Mouse (Mus musculus) limb, embryonic 15.5 days (tissue): ENCODE measurements around the gene Gm428. TPM values are rescaled to one million over a fixed set of nuclear protein-coding genes. Genes with fewer than 3 reads are reported as not detected.
"Not testable (repeated sequence)": the region's sequence is repeated elsewhere in the genome, so short reads cannot be mapped to it uniquely, and the experiment has no call there.

Source experiments
- ATAC-seq: fragments of 200-750 bp; cut with Nextera tagmentation; 2 replicates; pipeline ENCODE4 v1.8.0; 2017; ENCODE audit warnings: low read depth, moderate TSS enrichment; ENCODE audit not compliant: insufficient number of reproducible peaks, low FRiP score, low TSS enrichment
- H3K27ac ChIP-seq: fragments of 300-500 bp; sonication (generic); 2 replicates; pipeline ENCODE4 v1.5.1; 2015; ENCODE audit warnings: moderate library complexity, mild to moderate bottlenecking, inconsistent platforms
- H3K27me3 ChIP-seq: fragments of 300-500 bp; sonication (generic); 2 replicates; pipeline ENCODE4 v1.6.1; 2015; ENCODE audit warnings: inconsistent platforms
- H3K36me3 ChIP-seq: fragments of 300-500 bp; sonication (generic); 2 replicates; pipeline ENCODE4 v1.6.1; 2015; ENCODE audit warnings: inconsistent platforms
- H3K4me1 ChIP-seq: fragments of 300-500 bp; sonication (generic); 2 replicates; pipeline ENCODE4 v1.6.1; 2015; ENCODE audit warnings: inconsistent platforms
- H3K4me2 ChIP-seq: fragments of 300-500 bp; sonication (generic); 2 replicates; pipeline ENCODE4 v1.6.1; 2015; ENCODE audit warnings: mild to moderate bottlenecking, inconsistent platforms
- H3K4me3 ChIP-seq: fragments of 300-500 bp; sonication (generic); 2 replicates; pipeline ENCODE4 v1.5.1; 2015; ENCODE audit warnings: mild to moderate bottlenecking, inconsistent platforms
- H3K9ac ChIP-seq: fragments of 300-500 bp; sonication (generic); 2 replicates; pipeline ENCODE4 v1.6.1; 2015; ENCODE audit warnings: inconsistent platforms
- H3K9me3 ChIP-seq: fragments of 300-500 bp; sonication (generic); 2 replicates; pipeline ENCODE4 v1.6.1; 2016; ENCODE audit warnings: inconsistent platforms
- WGBS: fragments of 180-500 bp; shearing (Covaris S2); methylation state at CpG from one replicate; pipeline ENCODE4 v1.1.7; 2015; 5-methylcytosine and 5-hydroxymethylcytosine counted together
- polyA plus RNA-seq: library from polyadenylated mRNA; unstranded; fragments of >200 nt; fragmentation: Nextera tagmentation; extraction: Ambion mirVana; gene quantifications from 2 replicates; pipeline ENCODE4 v1.2.1, GENCODE M21; 2015

The Gm428 gene
- polyA plus RNA-seq, result not detected in 2 replicates

GRCm38 (mm10) chr4:73683216-73683615, at the start of gene Gm428:
Gm428 (plus strand) TSS chr4:73683516.
- ATAC-seq, H3K4me2 ChIP-seq, H3K4me1 ChIP-seq, H3K27ac ChIP-seq, H3K9me3 ChIP-seq, H3K27me3 ChIP-seq, H3K9ac ChIP-seq, H3K4me3 ChIP-seq, H3K36me3 ChIP-seq: not testable (repeated sequence)
- 92% methylated on average over 2 of the region's 4 CpGs for WGBS

GRCm38 (mm10) chr4:73637821-73638220, 45.5 kb upstream of the Gm428 start, which contains the start of gene Gm11236:
Gm11236 (plus strand) TSS chr4:73638121.
- not testable (repeated sequence) for H3K4me1 ChIP-seq, H3K4me3 ChIP-seq, H3K9me3 ChIP-seq, H3K4me2 ChIP-seq, H3K9ac ChIP-seq, ATAC-seq, H3K27me3 ChIP-seq, H3K36me3 ChIP-seq, H3K27ac ChIP-seq
- WGBS, result no CpG with 5 or more reads among the region's 4 CpGs

GRCm38 (mm10) chr4:73661864-73662263, 21.5 kb upstream of the Gm428 start:
- H3K36me3 ChIP-seq, H3K27me3 ChIP-seq, H3K9me3 ChIP-seq, ATAC-seq, H3K4me1 ChIP-seq, H3K9ac ChIP-seq, H3K4me2 ChIP-seq, H3K4me3 ChIP-seq, H3K27ac ChIP-seq: not testable (repeated sequence)
- WGBS, result 88% methylated on average over 4 of the region's 4 CpGs

- not testable (repeated sequence) for H3K27ac ChIP-seq, H3K9ac ChIP-seq, ATAC-seq, H3K27me3 ChIP-seq, H3K9me3 ChIP-seq, H3K4me3 ChIP-seq, H3K4me2 ChIP-seq, H3K4me1 ChIP-seq, H3K36me3 ChIP-seq
- no CpG with 5 or more reads among the region's 4 CpGs for WGBS
Measured at GRCm38 (mm10) chr4:73668054-73668453, 15.3 kb upstream of the Gm428 start, which contains the start of gene Gm11239. Gm11239 (plus strand) TSS chr4:73668354.

GRCm38 (mm10) chr4:73718761-73719160, 35.4 kb downstream of the Gm428 start:
- no peak for ATAC-seq
- Histone ChIP-seq H3K27me3 (no peaks in the 10 kb centered on the region), H3K36me3 (no peaks in the 10 kb centered on the region), H3K4me3 (no peak overlapping the region), H3K9me3 (no peaks in the 10 kb centered on the region), H3K4me1 (no peaks in the 10 kb centered on the region), H3K4me2 (no peak overlapping the region), H3K27ac (no peak overlapping the region), H3K9ac (no peak overlapping the region)
- WGBS, result 82% methylated on average over 1 of the region's 1 CpGs

GRCm38 (mm10) chr4:73719819-73720218, 36.5 kb downstream of the Gm428 start:
- Histone ChIP-seq H3K4me3 (no peak overlapping the region), H3K9ac (no peak overlapping the region), H3K36me3 (no peaks in the 10 kb centered on the region), H3K27ac (no peak overlapping the region), H3K4me2 (no peak overlapping the region), H3K4me1 (no peaks in the 10 kb centered on the region), H3K27me3 (no peaks in the 10 kb centered on the region), H3K9me3 (no peaks in the 10 kb centered on the region)
- ATAC-seq, result no peak

Other genes starting within 250 kb of the Gm428 start
- gene Gm11238, start 75.6 kb upstream of the Gm428 start, polyA plus RNA-seq, result not detected in 2 replicates
- not detected in 2 replicates for gene Gm11237, start 60.5 kb upstream of the Gm428 start, polyA plus RNA-seq
- gene Gm11236, start 45.4 kb upstream of the Gm428 start, polyA plus RNA-seq, result not detected in 2 replicates
- not detected in 2 replicates for gene Gm11239, start 15.2 kb upstream of the Gm428 start, polyA plus RNA-seq
- gene Rasef, start 107.5 kb downstream of the Gm428 start, polyA plus RNA-seq, result 0.43 and 0.55 TPM in 2 replicates
- gene Gm11758, start 192.8 kb downstream of the Gm428 start, polyA plus RNA-seq, result not detected in 2 replicates
- gene Gm11757, start 207.6 kb downstream of the Gm428 start, polyA plus RNA-seq, result not detected in 2 replicates
- gene Gm13871, start 222.4 kb downstream of the Gm428 start, polyA plus RNA-seq, result not detected in 2 replicates
- not detected in 2 replicates for gene Gm11756, start 237.2 kb downstream of the Gm428 start, polyA plus RNA-seq